Mouse (Mus musculus) limb, embryonic 12.5 days (tissue): ENCODE data around the gene Ddc. TPM values are rescaled to one million over a fixed set of nuclear protein-coding genes. Genes with fewer than 3 reads are reported as not detected.

Source experiments
- ATAC-seq: fragments of 200-750 bp; cut with Nextera tagmentation; 2 replicates; pipeline ENCODE4 v1.8.0; 2017; ENCODE audit warnings: low read depth, moderate TSS enrichment; ENCODE audit not compliant: insufficient number of reproducible peaks, insufficient read depth, low FRiP score, low TSS enrichment
- H3K27ac ChIP-seq: fragments of 300-500 bp; sonication (generic); 2 replicates; pipeline ENCODE4 v1.5.1; 2016; ENCODE audit warnings: mild to moderate bottlenecking, moderate library complexity
- H3K27me3 ChIP-seq: fragments of 300-500 bp; sonication (generic); 2 replicates; pipeline ENCODE4 v1.6.1; 2016; ENCODE audit warnings: mild to moderate bottlenecking, moderate library complexity
- H3K36me3 ChIP-seq: fragments of 300-500 bp; sonication (generic); 2 replicates; pipeline ENCODE4 v1.6.1; 2016; ENCODE audit warnings: mild to moderate bottlenecking, moderate library complexity
- H3K4me1 ChIP-seq: fragments of 300-500 bp; sonication (generic); replicated peaks from 2 replicates; pipeline ENCODE4 v1.6.1; 2016
- H3K4me2 ChIP-seq: fragments of 300-500 bp; sonication (generic); 2 replicates; pipeline ENCODE4 v1.6.1; 2016; ENCODE audit warnings: mild to moderate bottlenecking, moderate library complexity
- H3K4me3 ChIP-seq: fragments of 300-500 bp; sonication (generic); replicated peaks from 2 replicates; pipeline ENCODE4 v1.5.1; 2016; ENCODE audit warnings: mild to moderate bottlenecking
- H3K9ac ChIP-seq: fragments of 300-500 bp; sonication (generic); replicated peaks from 2 replicates; pipeline ENCODE4 v1.6.1; 2016; ENCODE audit warnings: mild to moderate bottlenecking, moderate library complexity
- H3K9me3 ChIP-seq: fragments of 300-500 bp; sonication (generic); 2 replicates; pipeline ENCODE4 v1.6.1; 2016; ENCODE audit warnings: mild to moderate bottlenecking, moderate library complexity
- WGBS: fragments of 180-500 bp; shearing (Covaris S2); methylation state at CpG from one replicate; pipeline ENCODE4 v1.1.7; 2016; 5-methylcytosine and 5-hydroxymethylcytosine counted together
- polyA plus RNA-seq: library from polyadenylated mRNA; unstranded; fragments of >200 nt; fragmentation: Nextera tagmentation; extraction: Ambion mirVana; gene quantifications from 2 replicates; pipeline ENCODE4 v1.2.1, GENCODE M21; 2016

The Ddc gene
- 11.9 and 13.0 TPM in 2 replicates for polyA plus RNA-seq

DNA sequence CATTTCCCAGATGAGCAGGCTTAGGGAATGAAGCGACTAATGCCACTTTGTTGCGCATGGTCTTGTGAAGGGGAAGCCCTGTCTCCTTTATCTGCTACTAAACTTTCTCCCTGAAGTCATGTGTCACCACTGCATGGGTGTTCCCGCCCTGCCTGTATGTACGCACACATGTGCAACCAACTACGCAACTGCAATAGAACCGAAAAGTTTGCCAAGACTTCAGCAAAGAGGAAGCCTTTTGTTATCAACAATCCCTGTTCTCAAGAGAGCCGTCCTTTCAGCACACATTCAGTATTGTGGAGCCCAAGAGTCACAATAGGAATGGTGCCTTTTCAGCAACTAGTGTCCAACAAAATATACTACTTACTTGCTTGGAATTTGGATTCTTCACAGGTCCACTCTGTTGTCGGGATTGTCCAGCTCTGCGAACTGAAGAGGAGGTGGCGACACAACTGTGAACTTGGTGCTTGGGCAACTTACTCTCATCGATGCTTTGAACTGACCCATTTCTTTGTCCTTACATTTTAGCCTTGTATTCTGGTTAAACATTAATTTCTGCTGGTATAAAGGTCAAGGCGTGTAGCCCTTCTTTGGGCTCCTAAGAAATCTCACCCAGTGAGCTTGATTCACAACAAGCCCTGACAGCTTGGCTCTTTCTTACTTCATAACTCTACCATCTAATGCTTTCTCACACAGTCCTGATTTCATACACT is at the start of gene Ddc:
Gene Ddc (minus strand): TSS at position 500 of the 713 bp plus-strand sequence.
- H3K36me3 ChIP-seq: no peaks in the 10 kb centered on the region
- WGBS: 92% methylated on average over 12 of the region's 12 CpGs
- no peak within 1 kb of the TSS for H3K27ac ChIP-seq
- H3K4me3 ChIP-seq: no peak within 1 kb of the TSS
- no peaks in the 10 kb centered on the region for H3K9me3 ChIP-seq
- no peak for ATAC-seq
- no peak within 1 kb of the TSS for H3K9ac ChIP-seq
- H3K4me2 ChIP-seq: no peak within 1 kb of the TSS
- no peaks in the 10 kb centered on the region; the same call in 1 of the 2 replicates for H3K4me1 ChIP-seq
- no peaks in the 10 kb centered on the region for H3K27me3 ChIP-seq

DNA sequence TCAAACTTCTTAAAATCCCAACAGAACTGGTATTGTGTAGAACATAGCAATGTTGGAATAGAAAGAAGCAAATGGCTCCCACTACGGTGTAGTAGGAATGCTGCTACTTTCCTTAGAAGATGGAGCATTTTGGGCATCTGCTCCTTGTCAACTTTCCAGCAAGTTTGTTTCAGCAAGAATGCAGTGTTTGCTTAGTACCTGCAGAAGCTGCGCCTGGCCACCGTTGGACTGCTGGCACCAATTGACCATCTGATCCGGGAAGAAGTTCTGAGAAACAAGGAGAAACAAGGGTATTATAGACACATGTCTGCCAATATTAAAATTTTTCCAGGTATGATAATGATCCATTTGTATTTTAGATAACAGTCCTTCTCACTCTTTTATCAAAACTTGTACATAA is 47.8 kb upstream of the Ddc start:
- H3K27ac ChIP-seq: no peak overlapping the region
- no peaks in the 10 kb centered on the region for H3K27me3 ChIP-seq
- no peak overlapping the region for H3K4me3 ChIP-seq
- H3K9ac ChIP-seq: no peak overlapping the region
- peaks cover 78% of the 10 kb centered on the region for H3K36me3 ChIP-seq
- no peak overlapping the region for H3K4me2 ChIP-seq
- H3K9me3 ChIP-seq: no peaks in the 10 kb centered on the region
- ATAC-seq: no peak
- 91% methylated on average over 4 of the region's 4 CpGs for WGBS
- peaks cover 38% of the 10 kb centered on the region for H3K4me1 ChIP-seq

DNA sequence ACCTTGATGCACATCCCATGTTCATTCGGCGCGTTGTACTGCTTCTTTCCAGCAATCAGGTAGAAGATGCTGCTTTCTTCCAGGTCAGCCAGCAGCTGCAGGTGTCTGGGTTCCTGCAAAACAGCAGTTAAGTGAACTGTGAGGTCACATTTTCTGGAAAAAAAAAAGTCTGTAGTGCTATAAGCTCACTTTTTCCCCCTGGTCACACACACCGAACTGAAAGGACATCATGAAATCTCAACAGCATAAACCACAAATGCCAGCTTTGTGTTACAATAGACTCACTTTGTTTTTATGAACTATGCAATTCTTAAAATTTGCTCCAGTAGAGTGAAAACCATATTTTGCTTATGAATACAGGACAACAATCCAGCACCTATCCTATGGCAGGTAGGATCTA is 46.9 kb upstream of the Ddc start:
- H3K27me3 ChIP-seq: no peaks in the 10 kb centered on the region
- peaks cover 76% of the 10 kb centered on the region for H3K36me3 ChIP-seq
- H3K4me3 ChIP-seq: no peak overlapping the region
- no peak for ATAC-seq
- H3K9ac ChIP-seq: no peak overlapping the region
- no peaks in the 10 kb centered on the region for H3K9me3 ChIP-seq
- H3K4me2 ChIP-seq: no peak overlapping the region
- no peak overlapping the region for H3K27ac ChIP-seq
- H3K4me1 ChIP-seq: peaks cover 32% of the 10 kb centered on the region
- WGBS: 87% methylated on average over 4 of the region's 4 CpGs

DNA sequence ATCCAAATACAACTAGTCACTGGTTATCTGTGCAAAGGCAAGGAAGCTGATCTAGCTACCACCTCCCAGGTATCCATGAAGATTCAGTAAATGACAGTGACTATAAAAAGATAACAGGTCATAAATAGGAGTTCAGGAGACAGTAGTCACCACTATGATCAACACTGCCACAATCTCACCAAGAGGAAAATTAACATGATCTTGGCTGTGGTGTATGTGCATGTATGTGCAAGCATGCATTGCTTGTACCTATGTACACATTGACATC is 46.1 kb upstream of the Ddc start:
- Histone ChIP-seq H3K36me3 (peaks cover 78% of the 10 kb centered on the region), H3K4me2 (no peak overlapping the region), H3K4me3 (no peak overlapping the region), H3K9ac (no peak overlapping the region), H3K9me3 (no peaks in the 10 kb centered on the region), H3K27ac (0 out of 2 replicates have a peak overlapping the region, but pooled peaks have one; percentile 17), H3K4me1 (peaks cover 26% of the 10 kb centered on the region), H3K27me3 (no peaks in the 10 kb centered on the region)
- ATAC-seq: no peak

DNA sequence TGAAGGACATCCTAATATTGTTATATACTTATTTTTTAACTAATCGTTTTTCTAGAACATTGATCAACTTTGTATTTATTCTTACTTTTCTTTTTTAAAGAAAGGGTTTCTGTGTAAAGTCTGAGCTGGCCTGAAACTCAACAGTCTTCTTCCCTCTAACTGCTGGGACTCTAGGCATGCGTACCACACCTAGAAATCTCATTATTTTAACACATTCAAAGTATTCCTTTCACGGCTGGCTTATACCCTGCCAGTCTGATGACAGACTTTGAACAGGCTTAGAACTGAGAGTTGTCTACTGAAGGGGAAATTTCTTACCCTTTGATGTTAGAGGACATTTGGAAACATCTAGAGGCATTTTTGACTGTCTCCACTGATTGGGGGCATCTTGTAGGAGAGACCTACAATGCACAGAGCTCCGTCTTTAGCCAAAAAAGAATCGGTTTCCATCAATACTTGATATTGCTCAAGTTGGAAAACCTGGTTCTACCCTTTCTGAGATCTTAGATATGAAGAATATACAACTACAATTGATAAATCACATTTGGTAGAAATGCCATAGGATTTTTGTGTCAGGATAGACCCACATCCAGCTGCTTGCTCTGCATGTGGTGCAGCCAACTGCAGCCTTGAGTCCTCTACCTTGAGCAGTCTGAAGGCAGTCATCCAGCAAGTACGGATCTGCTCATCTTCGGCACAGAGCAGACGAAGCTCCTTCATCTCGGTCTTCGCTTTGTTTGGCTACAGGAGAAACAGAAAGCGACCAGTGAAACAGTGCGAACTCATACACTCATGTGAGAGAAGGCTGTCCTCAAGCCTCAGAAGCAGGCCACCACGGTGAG is 45.5 kb upstream of the Ddc start:
- 91% methylated on average over 13 of the region's 13 CpGs for WGBS
- Histone ChIP-seq H3K36me3 (peaks cover 78% of the 10 kb centered on the region), H3K9me3 (no peaks in the 10 kb centered on the region), H3K27me3 (no peaks in the 10 kb centered on the region), H3K4me1 (peaks cover 21% of the 10 kb centered on the region), H3K27ac (peak overlapping the region; percentile 74; the same call in 1 of the 2 replicates), H3K9ac (no peak overlapping the region), H3K4me2 (no peak overlapping the region), H3K4me3 (no peak overlapping the region)
- ATAC-seq: no peak

DNA sequence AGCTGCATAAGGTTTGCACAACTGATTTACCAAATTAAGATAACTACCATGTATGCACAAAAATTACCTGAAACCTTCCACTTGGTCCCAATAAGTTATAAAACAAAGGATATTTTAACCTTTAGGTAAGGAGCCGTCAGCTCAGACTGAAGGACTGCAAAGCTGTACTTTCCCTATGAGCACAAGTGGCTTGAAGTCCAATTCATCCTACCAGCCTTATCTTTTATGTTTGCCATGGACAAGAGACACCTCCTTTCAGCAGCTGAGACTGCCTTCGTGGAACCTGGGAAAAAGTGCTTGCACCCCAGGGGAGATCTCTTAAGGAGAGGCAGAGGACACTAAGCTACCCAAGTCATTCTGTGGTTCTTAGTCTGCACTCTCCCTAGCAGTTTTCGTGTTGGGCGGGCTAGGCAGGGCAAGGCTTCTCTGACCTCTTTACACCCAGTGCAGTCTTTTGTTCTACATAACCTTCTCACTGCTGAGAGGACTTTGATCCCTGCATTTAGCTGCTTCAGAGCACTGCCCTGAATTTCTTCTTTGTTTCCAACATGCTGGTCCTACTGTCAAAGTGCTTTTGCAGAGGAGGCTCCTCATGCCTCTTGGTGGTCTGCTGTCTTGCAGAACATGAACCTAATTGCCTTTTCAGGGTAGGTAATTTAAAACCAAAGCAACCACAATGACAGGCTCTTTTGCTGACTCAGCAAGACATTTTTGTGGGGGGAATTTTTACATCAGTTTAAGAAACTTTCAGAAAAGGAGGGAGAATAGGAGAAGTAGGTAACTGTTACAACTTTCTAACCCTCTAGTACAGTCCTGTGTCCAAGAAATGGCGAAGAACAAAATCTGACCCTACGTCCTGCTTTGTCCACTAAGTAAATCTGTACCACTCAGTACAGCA is 44.6 kb upstream of the Ddc start:
- Histone ChIP-seq H3K9me3 (no peaks in the 10 kb centered on the region), H3K27ac (peak overlapping the region; percentile 74), H3K9ac (no peak overlapping the region), H3K4me3 (no peak overlapping the region), H3K4me1 (peaks cover 22% of the 10 kb centered on the region), H3K27me3 (no peaks in the 10 kb centered on the region), H3K36me3 (peaks cover 82% of the 10 kb centered on the region), H3K4me2 (no peak overlapping the region)
- no peak for ATAC-seq
- whole genome bisulfite sequencing: 68% methylated on average over 6 of the region's 6 CpGs

DNA sequence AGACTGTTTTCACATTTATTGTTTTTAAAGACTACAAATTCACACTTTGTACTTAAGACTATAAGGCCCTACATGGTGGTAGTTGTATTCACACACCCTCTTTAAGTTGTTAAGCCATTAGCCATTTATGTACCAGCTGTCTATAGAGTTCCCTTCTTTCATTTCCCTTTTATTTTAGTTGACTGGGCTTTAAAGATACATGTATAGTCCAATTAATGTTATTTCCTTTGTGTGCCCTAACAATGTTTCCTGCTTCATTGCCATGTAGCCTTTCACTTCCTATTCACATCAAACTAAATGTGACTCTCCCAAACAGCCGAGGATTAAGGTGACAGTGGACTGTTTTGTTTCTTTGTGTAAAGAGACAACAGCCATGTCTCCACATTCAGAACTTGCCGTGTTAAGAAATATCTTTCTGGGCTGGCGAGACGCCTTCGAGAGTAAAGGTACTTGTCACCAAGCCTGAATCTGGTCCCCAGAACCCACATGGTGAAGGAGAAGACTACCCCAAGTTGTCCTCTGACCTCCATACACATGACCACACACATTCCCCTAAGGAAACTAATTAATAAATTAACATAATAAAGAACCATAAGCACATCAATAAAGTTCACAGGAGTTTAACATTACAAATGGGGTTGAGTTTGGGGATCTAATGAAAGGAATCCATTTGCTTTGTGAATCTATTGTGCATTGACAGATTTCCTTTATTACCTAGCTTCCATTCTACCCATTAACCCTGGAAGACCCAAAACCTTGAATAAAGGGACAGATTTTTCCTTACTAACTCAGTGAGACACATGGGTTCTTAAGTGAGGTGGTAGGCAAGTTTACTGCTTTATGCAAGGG is 43.1 kb upstream of the Ddc start:
- Histone ChIP-seq H3K9ac (no peak overlapping the region), H3K4me2 (no peak overlapping the region), H3K36me3 (peaks cover 92% of the 10 kb centered on the region), H3K4me3 (no peak overlapping the region), H3K27me3 (no peaks in the 10 kb centered on the region), H3K9me3 (no peaks in the 10 kb centered on the region), H3K27ac (no peak overlapping the region), H3K4me1 (peaks cover 27% of the 10 kb centered on the region)
- ATAC-seq: no peak
- 82% methylated on average over 5 of the region's 5 CpGs for WGBS

DNA sequence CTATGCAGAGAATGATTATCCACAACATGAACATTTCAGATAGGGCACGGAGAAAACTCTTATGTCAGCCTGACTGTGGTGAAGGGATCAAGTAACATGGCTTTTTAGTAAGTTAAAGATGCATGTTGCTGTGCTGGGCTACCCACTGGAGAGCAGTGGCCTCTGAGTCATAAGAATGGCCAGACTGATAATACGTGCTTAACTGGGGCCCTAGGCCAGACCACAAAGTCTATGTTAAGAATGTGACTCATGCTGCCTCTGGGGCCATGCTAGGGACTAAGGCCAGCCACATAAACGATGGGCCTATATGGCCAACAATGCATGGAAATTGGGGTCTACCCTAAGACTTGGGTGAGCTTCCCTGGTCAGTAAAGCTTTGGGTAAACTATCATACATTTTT is 41.7 kb upstream of the Ddc start:
- Histone ChIP-seq H3K4me1 (peaks cover 27% of the 10 kb centered on the region), H3K4me3 (no peak overlapping the region), H3K36me3 (peaks cover 94% of the 10 kb centered on the region), H3K27me3 (no peaks in the 10 kb centered on the region), H3K9me3 (no peaks in the 10 kb centered on the region), H3K9ac (no peak overlapping the region), H3K27ac (no peak overlapping the region), H3K4me2 (no peak overlapping the region)
- WGBS: 76% methylated on average over 3 of the region's 3 CpGs
- no peak for ATAC-seq

DNA sequence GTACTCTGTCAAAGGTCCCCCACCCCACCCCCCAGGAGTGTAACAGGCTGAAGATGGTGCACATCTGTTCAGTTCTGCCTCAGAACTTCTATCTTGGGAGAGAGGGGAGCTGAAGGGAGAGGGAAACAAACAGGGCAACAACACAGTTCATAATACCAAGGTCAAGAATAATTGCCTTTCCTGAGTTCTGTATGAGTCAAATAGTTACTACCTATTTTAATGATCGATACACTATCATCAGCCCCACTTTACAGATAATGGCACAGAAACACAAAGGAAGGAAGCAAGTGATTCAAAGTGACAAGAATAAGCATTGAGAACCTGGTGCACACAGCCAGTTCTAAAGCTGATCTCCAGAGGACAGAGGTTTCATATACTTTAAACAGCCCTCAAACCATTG is 40.6 kb upstream of the Ddc start:
- H3K9me3 ChIP-seq: no peaks in the 10 kb centered on the region
- no peak overlapping the region for H3K4me3 ChIP-seq
- H3K4me2 ChIP-seq: no peak overlapping the region
- no peaks in the 10 kb centered on the region for H3K27me3 ChIP-seq
- no peak overlapping the region for H3K9ac ChIP-seq
- H3K27ac ChIP-seq: peak overlapping the region; percentile 69; the same call in 1 of the 2 replicates
- peaks cover 27% of the 10 kb centered on the region for H3K4me1 ChIP-seq
- no peak for ATAC-seq
- WGBS: 86% methylated on average over 1 of the region's 1 CpGs
- H3K36me3 ChIP-seq: peaks cover 94% of the 10 kb centered on the region

DNA sequence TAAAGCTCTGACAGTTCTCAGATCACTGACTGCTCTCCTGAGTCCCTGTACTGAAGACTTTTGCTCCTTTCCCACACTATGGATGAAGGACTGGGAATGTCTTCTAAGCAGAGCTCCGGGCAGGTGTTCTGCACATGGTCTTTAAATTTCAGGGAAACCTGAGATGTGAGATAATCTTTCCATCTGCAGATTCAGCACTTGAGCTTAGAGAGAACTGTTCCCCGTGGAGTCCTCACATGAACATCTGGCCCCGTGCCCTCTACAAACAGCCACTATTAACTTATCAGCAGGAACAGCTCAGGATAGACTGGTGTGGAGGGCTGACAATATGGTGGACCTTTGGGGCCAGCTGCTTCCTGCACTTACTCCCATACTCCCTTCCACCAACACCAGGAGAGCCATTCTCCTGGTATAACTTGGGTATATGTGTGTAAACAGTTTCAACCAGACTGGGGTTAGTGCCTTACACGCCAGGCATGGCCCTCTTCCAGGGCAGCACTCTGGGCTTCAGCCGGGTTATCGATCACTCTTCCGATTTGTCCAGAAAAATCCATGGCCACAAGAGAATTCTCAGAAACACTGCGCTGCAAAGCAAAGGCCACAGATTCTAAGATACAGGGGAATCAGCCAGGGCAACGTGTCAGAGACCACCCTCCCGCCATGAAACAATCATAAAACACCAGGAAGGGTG is 39.5 kb upstream of the Ddc start:
- Histone ChIP-seq H3K27me3 (no peaks in the 10 kb centered on the region), H3K4me2 (no peak overlapping the region), H3K4me3 (no peak overlapping the region), H3K27ac (peak overlapping the region; percentile 69), H3K9ac (no peak overlapping the region), H3K36me3 (peaks cover 95% of the 10 kb centered on the region), H3K9me3 (no peaks in the 10 kb centered on the region), H3K4me1 (peaks cover 23% of the 10 kb centered on the region)
- 69% methylated on average over 10 of the region's 10 CpGs for WGBS
- peak; percentile 89 for ATAC-seq
